Mouse (Mus musculus) lung, adult 10 weeks (tissue): ENCODE data around the gene Gins1. TPM values are rescaled to one million over a fixed set of nuclear protein-coding genes. Genes with fewer than 3 reads are reported as not detected.

ENCODE experiments used
- polyA plus RNA-seq: library from polyadenylated mRNA; stranded (reverse); fragments of 350-450 nt; fragmentation: Illumina TruSeq; extraction: RNeasy Lipid Tissue Mini Kit (QIAGEN cat#74804); gene quantifications from one replicate; pipeline ENCODE4 v1.2.3, GENCODE M21; 2014; ENCODE audit warnings: low read depth, low replicate concordance; ENCODE audit not compliant: insufficient read depth

The Gins1 gene
- 2.0 TPM for polyA plus RNA-seq

GRCm38 (mm10) chr2:150904936-150905450, at the start of gene Gins1:
Gene Gins1, plus strand, starts transcription at chr2:150905400.

GRCm38 (mm10) chr2:150904272-150904935, 796 bp upstream of the Gins1 start, which contains the start of gene Abhd12:
Gene Abhd12, minus strand, starts transcription at chr2:150904741.

Other genes starting within 250 kb of the Gins1 start
- 27.2 TPM for gene Acss1, start 236.9 kb upstream of the Gins1 start, polyA plus RNA-seq
- not detected for gene Vsx1, start 216.0 kb upstream of the Gins1 start, polyA plus RNA-seq
- 6.6 TPM for gene Entpd6, start 156.4 kb upstream of the Gins1 start, polyA plus RNA-seq
- 31.9 TPM for gene Pygb, start 118.7 kb upstream of the Gins1 start, polyA plus RNA-seq
- 59.5 TPM for gene Abhd12, start 659 bp upstream of the Gins1 start, polyA plus RNA-seq
- gene Ninl, start 134.0 kb downstream of the Gins1 start, polyA plus RNA-seq, result 1.4 TPM
- gene Nanp, start 134.0 kb downstream of the Gins1 start, polyA plus RNA-seq, result 5.8 TPM
- not detected for gene Gm14151, start 186.9 kb downstream of the Gins1 start, polyA plus RNA-seq
- gene Gm14147, start 192.8 kb downstream of the Gins1 start, polyA plus RNA-seq, result not detected